Mouse (Mus musculus) heart, adult 18-20 months (tissue): ENCODE data around the gene Blzf1. TPM values are rescaled to one million over a fixed set of nuclear protein-coding genes. Genes with fewer than 3 reads are reported as not detected.
A peak's percentile ranks its signal among the peaks of the same experiment; 100 is the strongest.

Experiments
- DNase-seq, 2 experiments: peaks; one replicate each; pipeline ENCODE4 v3.0.0; 2021 to 2022; ENCODE audit warnings: mixed read lengths in 1 of 2
- total RNA-seq, 2 experiments: library from RNA; stranded (reverse); gene quantifications; 2 replicates each; pipeline ENCODE4 v1.2.3; 2021

The Blzf1 gene
- total RNA-seq, 2 experiments from 2014 or later, result 21.6 to 23.6 TPM

DNA sequence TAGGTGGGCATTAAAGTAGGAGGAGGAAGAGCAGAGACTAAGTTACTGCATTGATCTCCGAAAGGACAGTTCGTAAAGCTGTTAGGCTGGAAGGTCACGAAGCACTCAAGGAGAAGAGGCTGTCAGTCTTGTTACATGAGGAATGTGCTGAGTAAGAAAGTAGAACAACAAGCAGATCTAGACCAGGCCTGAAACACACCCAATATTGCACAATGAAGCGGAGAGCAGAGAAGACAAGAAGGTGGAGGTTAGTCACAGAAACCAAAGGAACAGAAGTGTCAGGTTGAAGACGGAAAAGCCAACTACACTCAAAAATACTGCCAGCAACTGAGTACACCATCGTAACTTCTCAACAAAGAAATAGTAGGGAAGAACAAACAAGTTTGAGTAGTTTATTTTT, 13.2 kb downstream of the Blzf1 start:
- no peak for DNase-seq

DNA sequence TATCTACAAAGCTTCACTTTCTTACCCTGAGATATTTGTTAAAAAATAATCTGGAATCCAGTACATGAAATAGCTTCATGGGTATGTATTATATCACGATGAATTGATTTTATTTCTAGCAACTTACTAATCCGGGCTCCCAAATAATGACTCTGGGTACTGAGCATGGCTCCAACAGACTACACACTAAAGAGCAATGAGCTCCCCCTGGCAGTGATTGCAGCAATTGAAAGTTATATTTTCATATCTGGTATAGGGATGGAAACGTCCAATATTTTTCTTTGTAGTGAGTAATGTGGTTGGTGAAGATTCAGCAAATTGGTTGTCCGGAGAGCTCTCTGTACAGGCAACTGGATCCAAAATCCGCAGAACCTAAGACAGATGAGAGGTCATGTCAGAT, 15.2 kb downstream of the Blzf1 start:
- DNase-seq, result no peak

DNA sequence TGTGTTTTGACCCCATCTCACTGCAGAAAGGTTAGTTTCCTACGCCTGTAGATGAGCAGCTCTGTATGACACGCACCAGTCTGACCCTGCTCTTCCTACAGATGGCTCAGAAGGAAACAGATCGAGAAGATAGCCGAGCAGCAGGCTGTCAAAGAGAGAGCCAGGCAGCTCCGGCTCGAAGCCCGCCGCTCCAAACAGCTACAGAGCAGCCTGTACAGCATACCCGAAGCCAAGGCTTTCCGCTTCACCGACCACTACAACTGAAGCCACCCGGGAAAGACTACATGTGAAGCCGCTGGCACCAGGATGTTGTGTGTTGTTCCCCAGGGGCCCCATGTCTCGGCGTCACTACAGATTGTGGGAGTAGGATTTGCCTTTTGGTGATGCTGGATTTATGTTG, 19.9 kb downstream of the Blzf1 start:
- no peak for DNase-seq

DNA sequence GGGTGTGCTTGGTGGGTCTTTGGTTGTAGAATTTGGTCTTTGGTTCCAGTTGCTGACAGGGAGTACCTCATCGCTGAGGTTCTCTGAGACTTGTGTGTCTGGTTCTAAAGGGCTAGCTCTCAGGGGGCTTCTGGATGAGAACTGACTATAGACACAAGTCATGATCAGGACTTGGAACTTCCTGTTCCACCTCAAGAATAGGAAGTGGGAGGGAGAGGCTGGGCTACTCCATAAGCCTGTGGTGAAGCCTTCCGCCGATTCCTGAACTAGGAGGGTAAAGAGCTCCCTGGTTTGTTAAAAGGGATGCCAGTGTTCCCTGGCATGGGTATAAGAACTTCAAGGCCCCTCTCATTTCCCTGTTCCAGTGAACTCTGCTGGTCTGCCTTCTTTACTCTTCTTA, 23.3 kb downstream of the Blzf1 start:
- no peak for DNase-seq

DNA sequence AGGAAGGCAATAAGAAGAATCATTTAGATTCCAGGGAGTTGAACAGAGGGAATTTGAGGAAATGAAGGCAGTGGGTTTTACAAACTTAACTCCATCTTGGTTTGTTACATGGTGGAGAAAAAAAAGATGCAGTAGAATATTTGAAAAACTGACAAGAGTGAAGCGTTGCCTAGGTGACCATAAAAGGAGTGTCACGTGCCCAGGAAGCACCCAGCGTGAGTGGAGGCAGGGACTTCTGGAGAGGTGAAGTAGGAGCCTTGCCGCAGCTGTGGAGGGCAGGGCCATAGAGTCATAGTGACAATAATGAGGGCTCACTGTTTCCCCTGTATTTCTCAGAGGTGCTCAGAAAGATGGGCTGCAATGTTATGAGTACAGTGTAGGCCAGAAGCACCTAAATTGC, 28.0 kb downstream of the Blzf1 start:
- DNase-seq, result no peak

DNA sequence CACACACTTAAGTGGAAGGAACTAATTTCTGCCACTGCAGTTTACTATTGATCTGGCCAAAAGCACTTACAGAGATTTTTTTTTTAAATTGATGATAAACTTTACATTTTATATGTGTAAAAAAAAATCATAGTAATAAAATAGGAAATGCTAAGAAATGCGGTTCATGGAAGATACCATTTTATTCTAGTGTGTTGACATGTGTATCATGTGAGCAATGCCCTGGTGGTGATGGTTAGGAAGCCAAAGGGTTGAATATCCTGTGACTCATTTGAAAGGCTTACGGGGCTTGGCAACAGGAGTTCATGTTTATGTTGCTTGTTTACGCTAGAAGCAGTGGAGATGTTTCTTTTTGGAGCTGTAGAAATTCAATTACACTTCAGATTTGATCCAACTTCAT, 30.7 kb downstream of the Blzf1 start:
- DNase-seq, result no peak

DNA sequence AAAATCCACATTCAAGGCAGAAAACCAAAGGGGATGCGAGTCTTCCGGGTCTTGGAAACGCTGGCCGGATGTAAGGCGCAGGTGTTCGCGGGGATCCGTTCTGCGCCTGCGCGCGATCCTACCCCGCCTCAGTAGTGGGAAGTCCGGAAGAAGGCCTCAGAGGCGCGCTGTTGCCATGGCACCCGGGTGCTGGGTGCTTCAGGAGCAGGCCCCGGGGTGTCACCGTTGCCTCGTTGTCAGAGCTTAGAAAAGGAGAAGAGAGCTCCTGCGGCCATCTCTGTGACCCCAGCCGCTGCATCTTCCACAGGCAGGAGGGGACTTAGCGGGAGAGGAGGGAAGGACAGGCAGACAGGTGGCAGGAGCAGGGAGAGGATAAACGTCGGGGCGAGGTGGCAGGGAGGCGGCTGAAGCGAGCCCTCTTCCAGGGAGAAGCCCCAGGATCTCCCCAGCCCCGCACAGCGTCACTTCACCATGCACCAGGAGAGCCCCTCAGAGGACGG, 31.8 kb downstream of the Blzf1 start, which contains the start of gene Ccdc181:
Ccdc181 (plus strand) TSS at position 131 of the 500 bp plus-strand sequence.
- DNase-seq, result peak; percentile 93 to 96

DNA sequence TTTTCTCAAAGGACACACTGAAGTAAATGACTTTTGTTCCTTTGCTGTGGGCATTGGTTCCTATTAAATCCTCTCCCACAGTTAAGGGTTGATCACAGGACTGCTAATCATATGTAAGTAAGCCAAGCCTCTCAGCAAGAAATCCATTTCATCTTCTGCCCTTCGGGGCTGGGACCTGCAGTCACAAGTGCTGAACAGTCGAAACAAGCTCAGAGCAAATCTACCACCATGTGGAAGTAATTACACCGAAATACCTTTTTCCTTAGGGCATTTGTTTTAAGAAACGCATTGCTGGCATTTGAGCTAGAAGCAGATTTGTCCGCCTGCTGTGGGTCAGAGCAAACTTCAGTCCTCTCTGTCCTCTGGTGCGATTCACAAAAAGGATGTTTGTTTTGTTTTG, 33.6 kb downstream of the Blzf1 start:
- DNase-seq, result no peak

DNA sequence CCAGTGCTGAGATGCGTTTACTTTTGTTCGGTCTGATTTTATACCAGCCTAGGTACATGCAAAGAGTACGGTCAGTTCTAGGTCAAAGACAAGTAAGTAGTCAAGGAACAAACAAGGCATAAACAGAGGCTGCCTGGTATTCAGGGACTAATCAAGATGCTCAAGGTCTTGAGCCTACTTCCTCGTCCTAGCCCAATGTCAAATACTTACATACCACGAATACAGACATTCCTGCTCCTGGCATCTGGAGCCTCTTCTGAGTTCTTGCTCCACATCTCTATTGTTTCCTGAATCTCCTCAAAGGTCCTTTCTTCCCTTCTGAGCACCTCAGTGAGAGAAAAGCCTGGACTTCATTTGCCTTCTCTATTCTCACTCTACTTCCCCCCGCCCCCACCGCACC, 36.3 kb downstream of the Blzf1 start:
- DNase-seq, result no peak

DNA sequence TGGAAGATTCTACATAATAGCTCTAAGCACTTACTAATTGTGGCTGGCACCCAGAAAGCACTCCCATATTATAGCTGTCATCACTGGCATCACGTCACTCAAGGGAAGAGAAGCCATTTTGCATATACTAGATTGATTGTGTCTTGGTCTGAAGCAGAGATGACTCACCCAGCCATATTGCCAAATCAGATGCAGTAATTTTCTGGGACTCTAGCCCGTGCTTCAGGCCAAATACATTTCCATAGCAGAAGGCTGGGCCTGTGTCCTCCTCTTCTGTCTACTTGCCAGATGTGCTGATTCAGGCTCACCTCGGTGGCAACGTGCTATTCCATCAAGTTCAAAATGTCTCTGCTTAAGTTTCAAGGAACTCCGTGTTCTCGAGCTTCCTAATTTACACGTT, 45.7 kb downstream of the Blzf1 start:
- peak; percentile 28 to 61 for DNase-seq

DNA sequence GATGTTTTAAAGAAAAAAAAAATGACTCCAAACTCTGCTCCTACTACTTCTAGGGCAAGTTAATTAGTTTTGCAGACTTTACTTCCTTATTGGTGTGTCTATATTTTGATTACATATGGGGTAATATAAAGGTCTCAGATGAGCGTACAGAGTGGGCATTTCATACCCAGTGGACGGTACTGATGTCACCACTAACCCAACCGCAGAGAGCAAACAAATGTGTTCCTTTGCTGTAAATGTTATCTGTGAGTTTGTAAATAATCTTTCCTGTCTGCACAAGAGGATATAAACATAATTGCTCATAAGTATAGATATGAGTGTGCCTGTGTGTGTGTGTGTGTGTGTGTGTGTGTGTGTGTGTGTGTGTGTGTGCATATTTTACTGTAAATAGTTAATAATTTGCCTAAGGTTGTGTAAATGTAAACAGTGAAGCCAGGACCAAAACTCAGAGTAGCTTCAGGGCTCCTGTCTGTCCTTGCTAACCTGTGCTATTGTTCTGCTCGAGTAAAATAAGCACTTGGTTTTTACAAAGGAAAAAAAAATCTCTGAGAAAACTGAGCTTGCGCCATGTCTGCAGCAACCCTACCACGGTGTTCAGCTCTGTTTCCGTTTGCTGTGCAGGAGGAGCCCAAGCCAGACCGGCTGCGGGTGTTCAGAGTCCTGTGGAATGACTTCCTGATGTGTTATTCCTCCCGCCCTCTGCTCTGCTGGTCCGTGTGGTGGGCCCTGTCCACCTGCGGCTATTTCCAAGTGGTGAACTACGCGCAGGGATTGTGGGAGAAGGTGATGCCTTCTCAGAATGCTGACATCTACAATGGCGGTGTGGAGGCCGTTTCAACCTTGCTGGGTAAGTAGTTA, 46.9 kb downstream of the Blzf1 start:
- DNase-seq, result no peak

DNA sequence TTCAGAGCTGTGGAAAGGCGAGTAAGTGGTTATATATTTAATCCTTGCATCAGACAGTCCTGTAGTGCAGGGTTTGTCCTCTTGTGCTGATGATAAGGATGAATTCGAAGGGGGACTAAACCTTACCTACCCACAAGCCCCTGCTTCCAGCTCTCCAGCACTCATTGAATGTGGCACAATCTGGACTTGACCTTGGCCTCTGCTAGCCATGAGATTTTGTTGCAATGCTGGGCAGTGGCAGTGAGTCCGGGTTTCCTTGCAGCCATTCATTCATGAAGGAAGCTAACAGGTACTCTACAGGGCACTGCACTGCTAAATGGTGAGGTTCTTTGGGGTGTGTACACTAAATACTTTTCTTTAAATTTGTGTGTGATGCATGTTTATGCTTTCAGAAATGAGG, 52.5 kb downstream of the Blzf1 start:
- DNase-seq, result no peak

DNA sequence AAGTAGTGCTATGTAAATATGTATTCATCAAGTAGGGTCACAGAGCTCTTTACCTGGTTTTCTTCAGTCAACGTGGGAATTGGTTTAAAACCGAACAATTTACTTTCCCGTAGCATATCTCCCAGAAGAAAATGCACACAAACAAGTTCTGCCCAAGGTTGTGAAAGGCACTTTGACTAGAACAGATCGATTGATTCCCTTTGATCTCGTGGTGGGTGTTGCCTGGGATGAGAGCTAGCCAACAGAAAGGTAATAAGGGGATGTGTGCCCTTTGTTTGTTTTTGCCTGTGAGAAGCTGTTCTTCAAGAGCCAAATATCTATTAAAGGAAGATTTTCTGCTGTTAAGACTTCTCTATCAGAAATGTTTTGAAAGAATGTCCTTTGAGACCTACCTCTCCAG, 54.7 kb downstream of the Blzf1 start:
- DNase-seq, result no peak

DNA sequence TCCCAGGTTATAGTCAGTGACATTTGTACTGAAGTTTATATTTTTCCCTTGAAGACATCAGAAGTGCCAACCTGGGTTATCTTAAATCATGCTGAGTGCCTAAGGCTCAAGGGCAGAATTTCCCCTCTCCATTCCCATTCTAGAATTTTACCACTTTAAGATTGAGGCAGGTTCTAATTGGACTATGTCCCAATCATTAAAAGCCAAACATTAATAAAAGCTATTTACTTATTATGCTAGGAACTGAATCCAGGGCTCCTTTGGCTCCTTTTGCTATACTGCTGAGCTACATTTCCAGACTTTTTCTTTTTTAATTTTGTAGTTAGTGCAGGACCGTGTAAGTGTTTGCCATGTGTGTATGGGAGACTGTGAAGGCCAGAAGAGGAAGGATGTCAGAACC, 55.9 kb downstream of the Blzf1 start:
- no peak for DNase-seq

DNA sequence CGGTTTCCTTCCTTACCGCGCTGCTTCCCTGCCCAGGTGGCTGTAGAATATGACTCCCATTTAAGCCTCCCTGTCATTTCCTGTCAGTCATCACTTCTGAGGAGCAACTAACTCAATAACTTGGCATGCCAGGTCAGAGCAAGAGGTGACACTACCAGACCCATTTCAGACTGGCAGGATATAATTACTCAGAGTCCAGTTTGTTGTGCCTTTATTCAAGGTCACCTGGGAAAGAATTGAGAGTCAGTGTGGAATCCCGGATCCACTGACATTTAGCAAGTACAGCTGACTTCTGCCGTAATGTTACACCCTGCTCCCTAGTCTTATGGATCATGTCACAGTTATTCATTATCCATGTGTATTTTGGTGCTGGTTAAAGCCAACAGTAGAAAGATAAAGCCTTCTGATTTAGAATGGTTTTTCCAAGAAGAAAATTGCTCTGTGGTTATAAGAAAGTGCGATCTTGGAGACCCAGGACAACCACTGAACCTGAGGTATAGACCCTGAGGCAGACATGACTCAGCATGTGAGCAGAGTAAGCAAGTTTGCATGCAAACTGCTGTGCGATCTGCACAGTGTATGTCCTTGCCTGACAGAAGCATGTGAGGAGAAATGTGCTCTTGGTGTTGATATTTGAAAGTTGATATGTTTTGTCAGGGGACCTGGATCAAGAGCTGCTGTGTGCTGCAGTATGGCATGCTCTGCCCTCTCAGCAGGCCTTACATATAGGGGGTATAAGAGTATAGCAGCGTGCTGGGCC, 56.7 kb downstream of the Blzf1 start:
- DNase-seq, result peak; percentile 6 to 30

DNA sequence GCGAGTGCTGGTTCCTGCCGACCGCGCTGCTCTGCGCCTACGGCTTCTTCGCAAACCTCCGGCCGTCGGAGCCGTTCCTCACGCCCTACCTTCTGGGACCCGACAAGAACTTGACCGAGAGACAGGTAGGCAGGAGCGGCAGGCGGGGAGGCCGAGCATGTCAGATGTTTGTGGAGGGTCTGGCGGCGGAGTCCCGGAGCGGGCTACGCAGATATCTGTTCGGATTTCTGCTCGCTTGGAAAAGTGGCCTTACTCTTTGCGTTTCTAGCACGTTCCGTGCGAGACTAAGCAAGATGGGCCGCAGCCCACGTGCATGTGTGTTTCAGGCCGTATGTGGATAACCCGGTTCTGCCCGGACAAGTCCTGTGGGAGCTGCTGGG, 58.0 kb downstream of the Blzf1 start:
- no peak for DNase-seq

DNA sequence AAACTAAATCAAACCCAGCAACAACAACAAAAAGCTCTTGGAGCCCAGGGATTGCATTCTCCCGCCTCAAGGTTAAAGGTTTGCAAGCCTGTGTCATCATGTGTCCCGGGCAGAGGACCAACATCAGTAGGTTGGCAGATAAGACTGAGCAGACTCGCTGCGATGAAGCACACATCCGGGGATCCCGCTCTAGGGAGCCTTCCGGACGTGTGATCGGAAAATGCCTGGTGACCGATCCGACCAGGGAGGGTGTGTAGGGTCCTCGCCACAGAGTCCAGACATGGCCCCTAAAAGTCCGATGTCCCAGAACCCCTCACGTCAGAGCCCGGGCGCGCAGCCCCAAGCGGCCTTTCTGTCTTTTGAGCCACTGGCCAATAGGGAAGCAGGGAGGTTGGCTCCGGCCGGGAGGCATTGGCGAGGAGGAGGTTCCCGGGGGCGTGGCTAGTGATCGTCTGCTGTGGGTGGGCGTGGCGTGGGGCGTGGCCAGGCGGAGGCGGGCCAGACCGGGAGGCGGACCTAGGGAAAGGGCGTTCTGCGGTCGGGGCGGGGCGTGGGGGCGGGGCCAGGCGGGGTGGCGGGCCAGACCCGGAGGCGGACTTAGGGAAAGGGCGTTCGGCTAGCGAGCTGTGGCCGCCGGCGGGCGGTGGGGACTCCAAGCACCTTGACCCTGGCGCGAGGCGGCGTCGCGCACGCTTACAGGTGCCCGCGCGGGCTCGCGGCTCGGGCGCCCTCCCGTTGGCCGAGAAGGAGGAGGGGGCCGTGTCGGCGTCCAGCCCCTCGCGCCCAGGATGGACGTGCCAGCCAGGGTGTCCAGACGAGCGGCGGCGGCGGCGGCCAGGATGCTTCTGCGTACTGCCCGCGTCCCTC, 58.6 kb downstream of the Blzf1 start, which contains the start of gene Slc19a2:
Slc19a2 (plus strand) TSS at position 582 of the 867 bp plus-strand sequence.
- peak; percentile 98 for DNase-seq

DNA sequence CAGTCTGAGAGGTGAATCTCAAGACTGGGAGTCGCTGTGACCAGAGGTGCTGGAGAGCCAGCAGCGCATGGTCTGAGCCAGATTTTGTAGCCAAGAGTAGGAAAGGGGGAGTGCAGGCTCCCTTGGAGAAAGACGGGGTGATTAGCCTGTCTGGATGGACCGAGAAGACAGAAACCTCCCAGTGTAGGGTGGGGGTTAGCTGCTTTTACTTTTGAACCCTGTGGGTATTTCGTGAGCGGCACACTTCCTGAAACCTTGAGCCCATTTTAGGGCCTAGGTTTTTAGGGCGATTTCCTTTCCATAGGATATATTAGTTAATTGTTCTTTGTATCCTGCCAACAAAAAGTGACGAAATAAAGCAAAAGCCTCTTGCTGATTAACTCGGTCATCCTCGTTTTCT, 59.3 kb downstream of the Blzf1 start:
- peak; percentile 36 to 51 for DNase-seq

DNA sequence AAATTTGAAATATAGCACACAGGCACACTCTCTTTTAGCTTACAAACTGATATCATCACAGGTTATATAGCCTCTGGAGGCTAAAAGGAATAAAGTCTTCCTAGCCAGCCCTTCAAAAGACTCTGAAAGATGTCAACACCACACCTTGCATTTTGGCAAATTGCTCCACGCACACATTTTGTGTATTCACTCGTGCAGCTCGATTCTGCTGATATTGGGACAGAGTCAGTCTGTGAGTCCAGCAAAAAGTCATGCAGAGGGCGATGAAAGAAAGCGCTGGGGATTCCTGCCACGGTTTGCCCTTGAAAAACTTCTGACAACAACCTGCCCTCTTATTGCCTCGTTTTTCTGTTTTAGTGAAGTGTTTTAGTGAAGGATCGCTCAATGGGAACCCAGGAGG, 59.8 kb downstream of the Blzf1 start:
- peak; percentile 2 to 23 for DNase-seq

DNA sequence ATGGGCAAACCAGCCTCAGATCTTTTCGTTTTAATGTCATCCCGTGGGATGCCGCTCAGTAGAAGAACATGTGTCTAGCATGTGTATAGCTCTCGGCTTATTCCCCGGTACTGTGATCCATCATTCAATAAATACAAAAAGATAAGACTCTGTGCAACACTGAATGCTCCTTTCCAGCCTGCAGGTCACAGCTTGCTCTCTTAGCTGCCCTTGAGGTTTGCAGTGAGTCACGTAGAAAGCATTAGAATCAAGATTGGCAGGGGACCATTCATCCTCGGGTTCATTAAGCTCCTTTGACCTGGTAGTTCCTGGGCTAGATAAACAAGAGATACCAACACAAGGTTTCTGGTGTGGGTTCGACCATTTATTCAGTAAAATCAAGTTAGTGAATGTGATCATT, 64.5 kb downstream of the Blzf1 start:
- no peak for DNase-seq

DNA sequence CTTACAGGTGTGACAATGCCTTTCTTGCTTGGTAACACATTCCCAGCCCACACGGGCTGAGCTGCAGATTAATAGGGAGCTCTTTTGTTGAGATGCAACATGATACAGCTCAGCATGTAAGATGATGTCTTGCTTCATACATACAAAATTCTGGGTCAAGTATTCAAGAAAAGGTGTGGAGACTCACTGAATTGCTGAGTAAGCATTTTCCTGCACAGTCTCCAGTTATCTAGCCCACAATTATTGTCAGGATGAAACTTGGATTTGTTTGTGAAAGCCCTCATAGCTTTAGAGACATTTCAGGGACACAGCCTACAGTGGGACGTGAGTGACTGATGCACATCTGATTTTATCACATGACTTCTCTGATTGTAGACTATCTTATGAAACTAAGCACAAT, 65.8 kb downstream of the Blzf1 start:
- DNase-seq, result no peak
